Mouse (Mus musculus): Measurements from ENCODE around the gene Nutf2. TPM values are rescaled to one million over a fixed set of nuclear protein-coding genes. Genes with fewer than 3 reads are reported as not detected.

Gene Nutf2
- total RNA-seq, 1 experiment, result 242 TPM

DNA sequence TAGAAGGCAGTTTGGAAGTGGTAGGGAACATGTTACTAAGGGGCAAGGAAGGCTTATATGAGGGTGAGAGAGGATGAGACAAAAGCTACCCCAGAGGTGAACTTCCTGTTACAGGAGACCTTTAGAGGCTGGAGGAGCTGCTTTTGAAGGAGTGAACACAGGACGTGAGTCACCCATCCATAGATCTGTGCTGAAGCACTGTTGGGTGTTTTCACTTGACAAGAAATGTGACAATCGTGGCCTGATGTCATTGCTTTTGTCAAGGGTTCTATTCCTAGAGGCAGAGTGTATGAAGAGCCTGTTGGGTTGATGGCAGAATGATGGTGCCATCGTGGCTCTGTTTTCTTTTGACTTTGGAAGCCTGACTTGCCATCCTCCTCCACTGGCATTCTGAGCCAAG is 59.0 kb downstream of the Nutf2 start:
- in situ Hi-C loops (cut with MboI; ENCODE audit: low sequenced_read_pairs in 2 of 2, unreplicated experiment in 2 of 2), result no loop called here
- Histone ChIP-seq H3K9ac (ENCODE audit: insufficient read depth, low read depth, low read length, poor library complexity, severe bottlenecking) (no peak overlapping the region), H3K27ac (ENCODE audit: insufficient read depth, low read depth, low read length, poor library complexity, severe bottlenecking) (no peak overlapping the region), H3K4me1 (ENCODE audit: control insufficient read depth in 2 of 2, insufficient read depth in 2 of 2, low read length in 2 of 2, poor library complexity in 1 of 2) (no peaks in the 10 kb centered on the region), H3K4me3 (ENCODE audit: insufficient read depth in 1 of 2, low read depth in 1 of 2, low read length in 2 of 2, poor library complexity in 1 of 2, severe bottlenecking in 1 of 2) (no peak overlapping the region), H3K36me3 (ENCODE audit: control insufficient read depth, insufficient read depth, low read length, poor library complexity, severe bottlenecking) (peaks cover 4% of the 10 kb centered on the region; the same call in 1 of the 2 replicates), H3K9me3 (ENCODE audit: control insufficient read depth, insufficient read depth, low read depth, low read length) (no peaks in the 10 kb centered on the region)
- no peak for TF ChIP-seq ZC3H11A (IDR thresholded peaks at IDR 0.05; ENCODE audit: borderline replicate concordance, low read depth, low read length)
- no peak for TF ChIP-seq HCFC1 (IDR thresholded peaks at IDR 0.05; ENCODE audit: borderline replicate concordance, insufficient read depth, low read length)
- no peak for TF ChIP-seq CHD2 (IDR thresholded peaks at IDR 0.05; ENCODE audit: low read depth, low read length)
- TF ChIP-seq ZNF384 (IDR thresholded peaks at IDR 0.05; ENCODE audit: low read depth, low read length), result no peak
- no peak for DNase-seq (ENCODE audit: low read depth, low spot score)

DNA sequence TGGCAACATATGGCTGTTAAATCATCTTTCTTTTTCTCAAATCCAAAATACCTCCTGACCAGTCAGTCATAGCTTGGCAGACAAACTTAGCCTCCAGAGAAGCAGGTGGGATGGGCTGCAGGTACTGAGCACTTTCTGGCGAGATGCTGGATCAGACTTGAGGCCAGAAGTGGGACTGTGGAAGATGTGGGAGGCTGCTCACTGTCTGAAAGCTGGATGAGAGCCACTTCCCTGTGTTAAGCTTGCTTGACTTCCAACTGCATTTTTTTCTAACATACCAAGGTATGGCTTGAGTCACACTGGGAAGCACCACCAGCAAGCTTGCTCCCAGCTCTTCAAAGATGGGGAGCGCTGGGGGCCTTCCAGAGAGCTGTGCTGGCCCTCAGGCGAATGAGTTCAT is 64.7 kb downstream of the Nutf2 start:
- Histone ChIP-seq H3K36me3 (ENCODE audit: control insufficient read depth, insufficient read depth, low read length, poor library complexity, severe bottlenecking) (peaks cover 4% of the 10 kb centered on the region; the same call in 1 of the 2 replicates), H3K27ac (ENCODE audit: insufficient read depth, low read depth, low read length, poor library complexity, severe bottlenecking) (no peak overlapping the region), H3K4me3 (ENCODE audit: insufficient read depth in 1 of 2, low read depth in 1 of 2, low read length in 2 of 2, poor library complexity in 1 of 2, severe bottlenecking in 1 of 2) (no peak overlapping the region), H3K4me1 (ENCODE audit: control insufficient read depth in 2 of 2, insufficient read depth in 2 of 2, low read length in 2 of 2, poor library complexity in 1 of 2) (peaks cover 2 to 7% of the 10 kb centered on the region in 2 experiments; a peak in 2 of 4 replicates), H3K9me3 (ENCODE audit: control insufficient read depth, insufficient read depth, low read depth, low read length) (no peaks in the 10 kb centered on the region), H3K9ac (ENCODE audit: insufficient read depth, low read depth, low read length, poor library complexity, severe bottlenecking) (no peak overlapping the region)
- in situ Hi-C loops (cut with MboI; ENCODE audit: low sequenced_read_pairs in 2 of 2, unreplicated experiment in 2 of 2), result no loop called here
- no peak for DNase-seq (ENCODE audit: low read depth, low spot score)
- TF ChIP-seq MAFK (IDR thresholded peaks at IDR 0.05; ENCODE audit: insufficient read depth, low read depth, low read length) (no peak), HCFC1 (IDR thresholded peaks at IDR 0.05; ENCODE audit: borderline replicate concordance, insufficient read depth, low read length) (no peak), CHD2 (IDR thresholded peaks at IDR 0.05; ENCODE audit: low read depth, low read length) (no peak), ZNF384 (IDR thresholded peaks at IDR 0.05; ENCODE audit: low read depth, low read length) (no peak)

Other genes with a start within 250 kb of the Nutf2 start
- gene Ctcf, start 224.0 kb upstream of the Nutf2 start, total RNA-seq (2012; rRNA removed), result 49.4 and 65.5 TPM in 2 replicates
- gene Agrp, start 223.2 kb upstream of the Nutf2 start, total RNA-seq (2012; rRNA removed), result 0.71 and 1.1 TPM in 2 replicates
- gene Carmil2, start 174.3 kb upstream of the Nutf2 start, total RNA-seq (2012; rRNA removed), result 1.6 and 3.8 TPM in 2 replicates
- gene Acd, start 159.5 kb upstream of the Nutf2 start, total RNA-seq (2012; rRNA removed), result 8.6 and 8.9 TPM in 2 replicates
- gene Pard6a, start 159.4 kb upstream of the Nutf2 start, total RNA-seq (2012; rRNA removed), result 14.3 and 14.9 TPM in 2 replicates
- gene 4933405L10Rik, start 152.9 kb upstream of the Nutf2 start, total RNA-seq (2012; rRNA removed), result 0.18 TPM in 1 of 2 replicates, not detected in the other
- 20.4 and 26.3 TPM in 2 replicates for gene Enkd1, start 152.4 kb upstream of the Nutf2 start, total RNA-seq (2012; rRNA removed)
- 9.3 and 11.0 TPM in 2 replicates for gene Gfod2, start 101.9 kb upstream of the Nutf2 start, total RNA-seq (2012; rRNA removed)
- gene Ranbp10, start 33.2 kb upstream of the Nutf2 start, total RNA-seq (2012; rRNA removed), result 12.9 and 13.7 TPM in 2 replicates
- 0.13 and 0.26 TPM in 2 replicates for gene Tsnaxip1, start 32.8 kb upstream of the Nutf2 start, total RNA-seq (2012; rRNA removed)
- gene Cenpt, start 7.3 kb upstream of the Nutf2 start, total RNA-seq (2012; rRNA removed), result 82.2 and 127 TPM in 2 replicates
- 31.5 and 52.5 TPM in 2 replicates for gene Thap11, start 5.4 kb upstream of the Nutf2 start, total RNA-seq (2012; rRNA removed)
- gene Edc4, start 20.3 kb downstream of the Nutf2 start, total RNA-seq (2012; rRNA removed), result 93.9 and 117 TPM in 2 replicates
- gene Nrn1l, start 33.0 kb downstream of the Nutf2 start, total RNA-seq (2012; rRNA removed), result 2.1 and 2.7 TPM in 2 replicates
- gene Pskh1, start 39.9 kb downstream of the Nutf2 start, total RNA-seq (2012; rRNA removed), result 13.2 and 13.7 TPM in 2 replicates
- 3.6 and 5.3 TPM in 2 replicates for gene Ctrl, start 73.3 kb downstream of the Nutf2 start, total RNA-seq (2012; rRNA removed)
- gene Psmb10, start 77.9 kb downstream of the Nutf2 start, total RNA-seq (2012; rRNA removed), result 70.9 and 81.5 TPM in 2 replicates
- 2.4 and 3.6 TPM in 2 replicates for gene Lcat, start 82.8 kb downstream of the Nutf2 start, total RNA-seq (2012; rRNA removed)
- 70.1 and 133 TPM in 2 replicates for gene Slc12a4, start 105.5 kb downstream of the Nutf2 start, total RNA-seq (2012; rRNA removed)
- gene Dpep3, start 118.8 kb downstream of the Nutf2 start, total RNA-seq (2012; rRNA removed), result 1.0 and 1.5 TPM in 2 replicates
- 16.8 and 17.4 TPM in 2 replicates for gene Dus2, start 130.8 kb downstream of the Nutf2 start, total RNA-seq (2012; rRNA removed)
- gene Dpep2nb, start 145.4 kb downstream of the Nutf2 start, total RNA-seq (2012; rRNA removed), result not detected in 2 replicates
- gene Ddx28, start 151.3 kb downstream of the Nutf2 start, total RNA-seq (2012; rRNA removed), result 31.5 and 41.5 TPM in 2 replicates
- gene Nfatc3, start 198.3 kb downstream of the Nutf2 start, total RNA-seq (2012; rRNA removed), result 17.2 and 19.6 TPM in 2 replicates

Data from ES-E14 (cell line).